Mouse (Mus musculus): ENCODE measurements around the gene Rhoc.

The Rhoc gene

GRCm38 (mm10) chr3:104817481-104817990 is 29.4 kb downstream of the Rhoc start:
- peak; percentile 75 for DNase-seq

- peak; percentile 85 for DNase-seq
Observed at GRCm38 (mm10) chr3:104817991-104818748, 30.0 kb downstream of the Rhoc start, which contains the start of gene Mov10. Gene Mov10 (minus strand): TSS chr3:104818563.

- DNase-seq = no peak
Observed at GRCm38 (mm10) chr3:104818749-104819134, 30.6 kb downstream of the Rhoc start.

GRCm38 (mm10) chr3:104820426-104820825 is 32.3 kb downstream of the Rhoc start:
- no peak for DNase-seq

- DNase-seq = no peak
Observed at GRCm38 (mm10) chr3:104822413-104822812, 34.2 kb downstream of the Rhoc start.

GRCm38 (mm10) chr3:104835797-104836196 is 47.6 kb downstream of the Rhoc start:
- DNase-seq = no peak

- no peak for DNase-seq
Observed at GRCm38 (mm10) chr3:104841049-104841448, 52.9 kb downstream of the Rhoc start.

Measured in retina, postnatal 1 day (tissue).